ENCODE assay signal across 24 mouse cellular contexts in genomic region chr8:62575817-62576231, GRCm38 (mm10).
DNase-seq lines count a peak whose midpoint lies in the region; ATAC-seq and TF ChIP-seq lines count a peak whose summit lies in the region.
"Had no signal": no experiment of that assay in that cellular context is flagged by ENCODE, and none has a peak within 500 bp of the region (broad histone marks: within the 10 kb centered on the region; RNA-seq: fewer than 3 reads in every experiment).

No protein-coding gene starts in this region.

- 73% methylated on average over 4 of the region's 4 CpGs for WGBS in embryonic facial prominence, embryonic 11.5 days
- 78% methylated on average over 4 of the region's 4 CpGs for WGBS in embryonic facial prominence, embryonic 10.5 days
- WGBS in midbrain, embryonic 11.5 days = 80% methylated on average over 4 of the region's 4 CpGs
- WGBS in midbrain, embryonic 10.5 days = 83% methylated on average over 4 of the region's 4 CpGs
- WGBS in hindbrain, postnatal 0 days = 39% methylated on average over 4 of the region's 4 CpGs

- 0 out of 2 replicates have a peak, but pooled peaks have one; percentile 23 for ATAC-seq in embryonic facial prominence, embryonic 11.5 days (replicated peaks; ENCODE audit: insufficient number of reproducible peaks, low FRiP score, low TSS enrichment, low read depth)
- ATAC-seq in midbrain, embryonic 11.5 days (ENCODE audit: low FRiP score) = peak; percentile 35; the same call in 1 of the 2 replicates
- no peak for ATAC-seq in hindbrain, postnatal 0 days
- no peak for ATAC-seq in CD4-positive, CD25-positive, alpha-beta regulatory T cell, adult 4 months
- ATAC-seq: liver, embryonic 12.5 days had no signal

- no peaks in the 10 kb centered on the region for H3K4me1 ChIP-seq in embryonic facial prominence, embryonic 11.5 days (ENCODE audit: control insufficient read depth, insufficient read depth, low read length)
- H3K4me1 ChIP-seq in embryonic facial prominence, embryonic 10.5 days = no peaks in the 10 kb centered on the region
- H3K4me1 ChIP-seq in midbrain, embryonic 11.5 days (ENCODE audit: control insufficient read depth, insufficient read depth, low read length) = no peaks in the 10 kb centered on the region
- no peaks in the 10 kb centered on the region for H3K4me1 ChIP-seq in midbrain, embryonic 10.5 days
- no peaks in the 10 kb centered on the region for H3K4me1 ChIP-seq in hindbrain, postnatal 0 days (ENCODE audit: insufficient read depth, low read length)
- H3K4me1 ChIP-seq: heart, embryonic 12.5 days; limb, embryonic 10.5 days; liver, embryonic 12.5 days had no signal

- no peaks in the 10 kb centered on the region for H3K36me3 ChIP-seq in embryonic facial prominence, embryonic 11.5 days (replicated peaks; ENCODE audit: control insufficient read depth, insufficient read depth, low read depth, low read length)
- no peaks in the 10 kb centered on the region for H3K36me3 ChIP-seq in embryonic facial prominence, embryonic 10.5 days (replicated peaks)
- H3K36me3 ChIP-seq in midbrain, embryonic 11.5 days (ENCODE audit: control insufficient read depth, insufficient read depth, low read length) = no peaks in the 10 kb centered on the region
- no peaks in the 10 kb centered on the region for H3K36me3 ChIP-seq in midbrain, embryonic 10.5 days
- H3K36me3 ChIP-seq in hindbrain, postnatal 0 days (ENCODE audit: insufficient read depth, low read length) = no peaks in the 10 kb centered on the region
- H3K36me3 ChIP-seq: G1E; heart, embryonic 12.5 days; limb, embryonic 10.5 days; liver, embryonic 12.5 days had no signal

- TF ChIP-seq CTCF in hindbrain, postnatal 0 days (IDR thresholded peaks at IDR 0.05; ENCODE audit: low read depth) = no peak

- H3K27ac ChIP-seq in embryonic facial prominence, embryonic 11.5 days (replicated peaks; ENCODE audit: low read depth, low read length) = no peak overlapping the region
- H3K27ac ChIP-seq in embryonic facial prominence, embryonic 10.5 days (replicated peaks) = no peak overlapping the region
- no peak overlapping the region for H3K27ac ChIP-seq in midbrain, embryonic 11.5 days (ENCODE audit: low read depth, low read length)
- H3K27ac ChIP-seq in midbrain, embryonic 10.5 days (replicated peaks) = no peak overlapping the region
- H3K27ac ChIP-seq in hindbrain, postnatal 0 days = no peak overlapping the region
- H3K27ac ChIP-seq: layer of hippocampus, adult 2 months; limb, embryonic 10.5 days; liver, embryonic 12.5 days had no signal

- no peak for DNase-seq in embryonic facial prominence, embryonic 11.5 days (ENCODE audit: low spot score)
- no peak for DNase-seq in embryonic facial prominence, embryonic 10.5 days (ENCODE audit: low spot score)
- no peak for DNase-seq in midbrain, embryonic 11.5 days (ENCODE audit: low spot score, missing footprints)
- DNase-seq in midbrain, embryonic 10.5 days (ENCODE audit: low spot score) = no peak
- peak; percentile 3 for DNase-seq in hindbrain, postnatal 0 days (ENCODE audit: low spot score)
- DNase-seq in ovary, postnatal 10 days (ENCODE audit: low spot score) = no peak
- no peak for DNase-seq in right cerebral cortex, postnatal 36 days (ENCODE audit: low spot score in 2 of 2)
- DNase-seq: adrenal gland, postnatal 14 days; cerebellum, adult 11-12 months; cerebellum, postnatal 36 days; gastrocnemius, postnatal 10 days; heart, adult 11 months; heart, postnatal 14 days; kidney, adult 8-10 months; kidney, postnatal 14 days; lung, adult 2 months; lung, postnatal 4 days; thymus, postnatal 25 days had no signal

- no peak overlapping the region for H3K4me3 ChIP-seq in embryonic facial prominence, embryonic 11.5 days (ENCODE audit: low read depth, low read length)
- H3K4me3 ChIP-seq in embryonic facial prominence, embryonic 10.5 days = no peak overlapping the region
- no peak overlapping the region for H3K4me3 ChIP-seq in midbrain, embryonic 11.5 days (ENCODE audit: low read depth, low read length)
- no peak overlapping the region for H3K4me3 ChIP-seq in midbrain, embryonic 10.5 days
- no peak overlapping the region for H3K4me3 ChIP-seq in hindbrain, postnatal 0 days (ENCODE audit: low read length)
- H3K4me3 ChIP-seq: heart, embryonic 12.5 days; layer of hippocampus, adult 2 months; limb, embryonic 10.5 days; liver, embryonic 12.5 days had no signal

- no peak overlapping the region for H3K4me2 ChIP-seq in embryonic facial prominence, embryonic 11.5 days (ENCODE audit: low read depth, low read length)
- no peak overlapping the region for H3K4me2 ChIP-seq in midbrain, embryonic 11.5 days
- H3K4me2 ChIP-seq in hindbrain, postnatal 0 days (ENCODE audit: low read depth, low read length) = no peak overlapping the region
- H3K4me2 ChIP-seq: heart, embryonic 12.5 days; liver, embryonic 12.5 days had no signal

- no peak overlapping the region for H3K9ac ChIP-seq in embryonic facial prominence, embryonic 11.5 days (replicated peaks; ENCODE audit: low read length)
- no peak overlapping the region for H3K9ac ChIP-seq in midbrain, embryonic 11.5 days (ENCODE audit: low read length)
- no peak overlapping the region for H3K9ac ChIP-seq in hindbrain, postnatal 0 days (replicated peaks; ENCODE audit: low read length)
- H3K9ac ChIP-seq: heart, embryonic 12.5 days; liver, embryonic 12.5 days had no signal

- H3K27me3 ChIP-seq in embryonic facial prominence, embryonic 11.5 days (ENCODE audit: control insufficient read depth, insufficient read depth, low read length) = no peaks in the 10 kb centered on the region
- no peaks in the 10 kb centered on the region for H3K27me3 ChIP-seq in embryonic facial prominence, embryonic 10.5 days (replicated peaks; ENCODE audit: low read depth, poor library complexity, severe bottlenecking)
- no peaks in the 10 kb centered on the region for H3K27me3 ChIP-seq in midbrain, embryonic 11.5 days (ENCODE audit: control insufficient read depth, insufficient read depth, low read length)
- H3K27me3 ChIP-seq in midbrain, embryonic 10.5 days (ENCODE audit: low read depth, poor library complexity, severe bottlenecking) = no peaks in the 10 kb centered on the region
- no peaks in the 10 kb centered on the region for H3K27me3 ChIP-seq in hindbrain, postnatal 0 days (ENCODE audit: insufficient read depth, low read length)
- H3K27me3 ChIP-seq: heart, embryonic 12.5 days; liver, embryonic 12.5 days had no signal

- H3K9me3 ChIP-seq in embryonic facial prominence, embryonic 11.5 days (replicated peaks; ENCODE audit: control insufficient read depth, low read length) = no peaks in the 10 kb centered on the region
- H3K9me3 ChIP-seq in embryonic facial prominence, embryonic 10.5 days = no peaks in the 10 kb centered on the region
- no peaks in the 10 kb centered on the region for H3K9me3 ChIP-seq in midbrain, embryonic 11.5 days (ENCODE audit: control insufficient read depth, low read length)
- no peaks in the 10 kb centered on the region for H3K9me3 ChIP-seq in midbrain, embryonic 10.5 days (replicated peaks)
- H3K9me3 ChIP-seq in hindbrain, postnatal 0 days (ENCODE audit: low read length) = no peaks in the 10 kb centered on the region
- H3K9me3 ChIP-seq: G1E; heart, embryonic 12.5 days; limb, embryonic 10.5 days; liver, embryonic 12.5 days had no signal

Comparison
In these comparisons a context has a peak if more than half of its experiments do, and no peak if none do; other contexts are left out.
1. ATAC-seq: peak in embryonic facial prominence, embryonic 11.5 days (single experiment) and midbrain, embryonic 11.5 days (single experiment); none in hindbrain, postnatal 0 days (single experiment) and CD4-positive, CD25-positive, alpha-beta regulatory T cell, adult 4 months (single experiment).